Mouse (Mus musculus) embryonic facial prominence, embryonic 11.5 days (tissue): ENCODE data around the gene Ccdc91. TPM values are rescaled to one million over a fixed set of nuclear protein-coding genes. Genes with fewer than 3 reads are reported as not detected.

ENCODE experiments used
- ATAC-seq: fragments of 200-750 bp; cut with Nextera tagmentation; replicated peaks from 2 replicates; pipeline ENCODE4 v1.8.0; 2017; ENCODE audit warnings: low read depth; ENCODE audit not compliant: insufficient number of reproducible peaks, low FRiP score, low TSS enrichment
- DNase-seq: peaks from one replicate; pipeline ENCODE4 v3.0.0-alpha.2; 2015; ENCODE audit warnings: low spot score
- H3K27ac ChIP-seq: fragments of 300-500 bp; sonication (generic); replicated peaks from 2 replicates; pipeline ENCODE4 v1.5.1; 2014; ENCODE audit warnings: mild to moderate bottlenecking, low read depth, low read length, control low read depth
- H3K27me3 ChIP-seq: fragments of 300-500 bp; sonication (generic); 2 replicates; pipeline ENCODE4 v1.6.1; 2014; ENCODE audit warnings: mild to moderate bottlenecking, low read length, moderate library complexity, mixed read lengths; ENCODE audit not compliant: control insufficient read depth, insufficient read depth
- H3K36me3 ChIP-seq: fragments of 300-500 bp; sonication (generic); replicated peaks from 2 replicates; pipeline ENCODE4 v1.6.1; 2014; ENCODE audit warnings: low read depth, mild to moderate bottlenecking, low read length, moderate library complexity, mixed read lengths; ENCODE audit not compliant: control insufficient read depth, insufficient read depth
- H3K4me1 ChIP-seq: fragments of 300-500 bp; sonication (generic); 2 replicates; pipeline ENCODE4 v1.6.1; 2014; ENCODE audit warnings: low read length, mixed read lengths; ENCODE audit not compliant: control insufficient read depth, insufficient read depth
- H3K4me2 ChIP-seq: fragments of 300-500 bp; sonication (generic); 2 replicates; pipeline ENCODE4 v1.6.1; 2014; ENCODE audit warnings: low read depth, mild to moderate bottlenecking, control low read depth, low read length, moderate library complexity
- H3K4me3 ChIP-seq: fragments of 300-500 bp; sonication (generic); 2 replicates; pipeline ENCODE4 v1.5.1; 2014; ENCODE audit warnings: low read depth, low read length, control low read depth
- H3K9ac ChIP-seq: fragments of 300-500 bp; sonication (generic); replicated peaks from 2 replicates; pipeline ENCODE4 v1.6.1; 2014; ENCODE audit warnings: mild to moderate bottlenecking, control low read depth, low read length
- H3K9me3 ChIP-seq: fragments of 300-500 bp; sonication (generic); replicated peaks from 2 replicates; pipeline ENCODE4 v1.6.1; 2016; ENCODE audit warnings: mild to moderate bottlenecking, low read length, inconsistent platforms, mixed read lengths; ENCODE audit not compliant: control insufficient read depth
- WGBS: fragments of 180-500 bp; shearing (Covaris S2); extraction: QIAGEN DNeasy Blood & Tissue Kit; methylation state at CpG from one replicate; pipeline ENCODE4 v1.1.7; 2014; 5-methylcytosine and 5-hydroxymethylcytosine counted together
- polyA plus RNA-seq: library from polyadenylated mRNA; unstranded; fragments of >200 nt; fragmentation: Nextera tagmentation; extraction: Ambion mirVana; gene quantifications from 2 replicates; pipeline ENCODE4 v1.2.1, GENCODE M21; 2014

Gene Ccdc91
- polyA plus RNA-seq, 1 experiment from 2014 or later, result 29.4 TPM

DNA sequence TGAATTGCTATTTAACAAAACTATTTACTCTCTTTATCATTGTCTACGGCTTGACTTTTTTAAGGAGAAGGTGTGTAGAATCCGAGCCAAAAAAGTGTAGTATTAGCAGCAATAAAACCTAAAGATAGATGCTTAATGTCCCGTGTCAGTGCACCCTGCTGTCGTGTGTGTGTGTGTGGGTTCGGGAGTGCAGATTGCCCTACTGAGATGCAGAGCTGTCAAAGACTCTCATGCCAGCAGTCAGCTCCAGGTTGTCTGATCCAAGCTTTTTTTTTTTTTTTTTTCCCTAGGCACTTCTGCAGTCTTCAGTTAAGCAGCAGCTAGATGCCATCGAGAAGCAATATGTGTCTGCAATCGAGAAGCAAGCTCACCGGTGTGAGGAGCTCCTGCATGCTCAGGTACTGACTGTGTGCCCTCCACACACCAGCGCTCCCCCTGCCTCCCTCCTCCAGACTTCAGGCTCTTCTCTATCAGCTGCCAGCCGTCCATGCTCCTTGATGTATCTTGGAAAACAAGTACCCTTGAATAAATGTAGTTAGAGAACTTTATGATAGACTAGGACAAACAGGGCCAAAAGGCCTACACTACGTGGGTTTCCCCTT, 99.7 kb downstream of the Ccdc91 start:
- Histone ChIP-seq H3K9ac (no peak overlapping the region), H3K4me2 (no peak overlapping the region), H3K27me3 (no peaks in the 10 kb centered on the region), H3K36me3 (no peaks in the 10 kb centered on the region), H3K4me1 (no peaks in the 10 kb centered on the region), H3K9me3 (no peaks in the 10 kb centered on the region), H3K27ac (no peak overlapping the region), H3K4me3 (no peak overlapping the region)
- DNase-seq (no peak), ATAC-seq (no peak)
- WGBS, result 68% methylated on average over 11 of the region's 11 CpGs

DNA sequence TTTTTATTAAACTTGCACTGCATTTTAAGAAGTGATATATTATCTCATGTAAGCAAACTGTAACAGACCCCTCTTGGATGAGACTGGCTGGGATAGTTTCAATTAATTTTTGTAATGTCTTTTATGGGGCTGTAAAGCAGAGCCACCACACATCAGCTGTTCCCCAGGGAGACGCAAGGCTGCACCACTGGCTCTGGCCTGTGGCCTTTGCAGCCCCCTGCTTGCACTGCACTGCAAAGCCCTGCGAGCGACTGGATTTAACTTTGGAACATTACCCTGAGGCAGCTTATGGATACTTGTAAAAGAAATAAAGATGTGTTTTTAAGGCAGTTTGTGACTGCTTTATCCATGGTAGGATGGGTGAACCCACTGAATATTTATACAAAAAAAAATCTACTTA, 112.0 kb downstream of the Ccdc91 start:
- no peak overlapping the region for H3K4me3 ChIP-seq
- DNase-seq (no peak), ATAC-seq (no peak)
- H3K27me3 ChIP-seq, result no peaks in the 10 kb centered on the region
- no peaks in the 10 kb centered on the region for H3K4me1 ChIP-seq
- H3K9me3 ChIP-seq, result no peaks in the 10 kb centered on the region
- WGBS, result 60% methylated on average over 3 of the region's 3 CpGs
- H3K27ac ChIP-seq, result no peak overlapping the region
- H3K9ac ChIP-seq, result no peak overlapping the region
- no peaks in the 10 kb centered on the region for H3K36me3 ChIP-seq
- no peak overlapping the region for H3K4me2 ChIP-seq

DNA sequence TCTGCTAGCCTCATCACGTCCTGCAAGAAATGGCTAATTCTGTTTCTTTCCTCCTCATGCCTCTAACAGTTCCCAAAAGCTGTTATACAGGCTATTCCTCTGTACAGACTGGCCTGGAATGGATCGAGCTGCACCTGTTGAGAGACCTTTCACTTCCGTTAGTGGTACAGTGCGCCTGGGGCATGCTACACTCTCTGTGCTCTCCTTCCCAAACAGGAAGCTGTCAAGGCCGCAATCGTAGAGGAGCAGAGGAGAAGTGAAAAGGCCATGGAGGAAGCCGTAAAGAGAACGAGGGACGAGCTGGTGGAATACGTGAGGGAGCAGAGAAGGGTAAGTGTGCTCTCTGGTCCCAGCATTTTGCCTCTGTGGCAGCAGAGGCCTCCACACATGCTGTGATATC, 131.0 kb downstream of the Ccdc91 start:
- Histone ChIP-seq H3K27me3 (no peaks in the 10 kb centered on the region), H3K9ac (no peak overlapping the region), H3K4me2 (no peak overlapping the region), H3K4me1 (no peaks in the 10 kb centered on the region), H3K4me3 (no peak overlapping the region), H3K9me3 (no peaks in the 10 kb centered on the region), H3K36me3 (no peaks in the 10 kb centered on the region), H3K27ac (no peak overlapping the region)
- DNase-seq, result no peak
- 78% methylated on average over 10 of the region's 10 CpGs for WGBS
- ATAC-seq, result no peak

GRCm38 (mm10) chr6:147607613-147608012, 132.0 kb downstream of the Ccdc91 start:
- H3K9ac ChIP-seq, result no peak overlapping the region
- no peak overlapping the region for H3K4me2 ChIP-seq
- H3K4me3 ChIP-seq, result no peak overlapping the region
- no peaks in the 10 kb centered on the region for H3K36me3 ChIP-seq
- ATAC-seq, result no peak
- H3K4me1 ChIP-seq, result no peaks in the 10 kb centered on the region
- 66% methylated on average over 6 of the region's 6 CpGs for WGBS
- no peak overlapping the region for H3K27ac ChIP-seq
- no peaks in the 10 kb centered on the region for H3K27me3 ChIP-seq
- DNase-seq, result no peak
- H3K9me3 ChIP-seq, result no peaks in the 10 kb centered on the region

DNA sequence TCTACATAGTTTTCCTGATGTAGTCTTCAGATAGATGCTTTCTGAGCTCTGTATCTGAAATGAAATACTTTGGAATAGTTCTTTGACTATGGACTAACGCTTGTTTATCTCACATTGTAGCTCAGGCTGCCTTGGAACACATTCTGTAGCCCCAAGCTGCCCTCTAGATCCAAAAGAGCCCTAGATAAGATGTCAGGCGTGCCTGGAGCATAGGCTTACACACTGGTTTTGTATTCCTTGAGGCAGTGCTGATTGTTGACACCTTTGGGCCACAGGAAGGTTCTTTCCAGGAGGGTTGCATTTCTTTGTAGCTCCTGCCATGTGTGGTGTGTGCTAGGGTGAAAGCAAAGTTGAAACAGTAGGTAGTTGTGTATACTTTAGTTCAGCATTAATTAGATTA, 139.7 kb downstream of the Ccdc91 start:
- H3K4me2 ChIP-seq, result no peak overlapping the region
- no peaks in the 10 kb centered on the region for H3K9me3 ChIP-seq
- WGBS, result 80% methylated on average over 2 of the region's 2 CpGs
- H3K9ac ChIP-seq, result no peak overlapping the region
- H3K36me3 ChIP-seq, result no peaks in the 10 kb centered on the region
- H3K27me3 ChIP-seq, result no peaks in the 10 kb centered on the region
- H3K4me1 ChIP-seq, result no peaks in the 10 kb centered on the region
- ATAC-seq (no peak), DNase-seq (no peak)
- no peak overlapping the region for H3K27ac ChIP-seq
- no peak overlapping the region for H3K4me3 ChIP-seq

DNA sequence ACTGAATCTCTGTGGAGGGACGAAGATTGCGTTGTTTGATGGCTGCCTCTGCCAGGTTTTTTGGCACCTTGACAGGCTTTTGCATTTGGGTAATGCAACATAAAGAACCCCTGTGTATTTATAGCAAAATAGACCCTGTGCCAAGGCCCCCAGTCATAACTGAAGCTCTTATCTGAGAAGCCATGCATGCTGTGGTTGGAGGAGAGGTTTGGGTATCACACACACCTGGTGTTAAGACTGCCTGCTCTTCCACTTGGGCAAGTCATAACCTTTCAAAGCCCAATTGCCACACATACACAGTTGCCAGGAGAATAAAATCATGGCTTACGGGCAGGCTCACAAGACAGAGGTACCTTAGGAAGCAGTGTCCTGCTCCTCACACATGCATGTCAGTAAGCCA, 147.5 kb downstream of the Ccdc91 start:
- ATAC-seq (no peak), DNase-seq (no peak)
- WGBS, result 90% methylated on average over 3 of the region's 3 CpGs
- Histone ChIP-seq H3K27ac (no peak overlapping the region), H3K36me3 (no peaks in the 10 kb centered on the region), H3K9me3 (no peaks in the 10 kb centered on the region), H3K9ac (no peak overlapping the region), H3K27me3 (no peaks in the 10 kb centered on the region), H3K4me1 (no peaks in the 10 kb centered on the region), H3K4me3 (no peak overlapping the region), H3K4me2 (no peak overlapping the region)

DNA sequence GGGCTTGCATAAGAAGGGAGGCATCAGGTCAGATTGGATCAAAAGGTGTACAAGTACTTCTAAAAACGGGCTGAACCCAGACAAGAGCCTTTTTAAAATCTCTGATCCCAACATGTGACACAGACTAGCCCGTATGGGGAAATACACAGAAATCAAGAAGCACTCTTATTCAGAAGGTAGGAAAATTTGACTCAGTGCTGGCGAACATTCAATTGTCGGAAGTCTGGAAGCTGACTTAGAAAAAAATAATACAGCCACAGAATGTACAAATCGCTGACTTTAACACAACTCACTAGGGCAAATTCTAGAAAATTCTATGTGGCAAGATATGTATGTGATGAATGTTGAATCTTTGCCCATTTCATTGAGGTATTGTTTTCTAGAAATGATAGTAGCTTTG, 160.8 kb downstream of the Ccdc91 start:
- WGBS, result 84% methylated on average over 5 of the region's 5 CpGs
- H3K4me2 ChIP-seq, result no peak overlapping the region
- no peak overlapping the region for H3K9ac ChIP-seq
- H3K4me3 ChIP-seq, result no peak overlapping the region
- H3K36me3 ChIP-seq, result no peaks in the 10 kb centered on the region
- ATAC-seq, result no peak
- H3K4me1 ChIP-seq, result no peaks in the 10 kb centered on the region
- DNase-seq, result no peak
- no peaks in the 10 kb centered on the region for H3K27me3 ChIP-seq
- no peak overlapping the region for H3K27ac ChIP-seq
- H3K9me3 ChIP-seq, result no peaks in the 10 kb centered on the region

- Histone ChIP-seq H3K4me2 (no peak overlapping the region), H3K9me3 (no peaks in the 10 kb centered on the region), H3K27me3 (no peaks in the 10 kb centered on the region), H3K9ac (no peak overlapping the region), H3K4me1 (no peaks in the 10 kb centered on the region), H3K27ac (no peak overlapping the region), H3K36me3 (no peaks in the 10 kb centered on the region), H3K4me3 (no peak overlapping the region)
- no peak for ATAC-seq
- no peak for DNase-seq
- WGBS, result 80% methylated on average over 7 of the region's 7 CpGs
Observed at GRCm38 (mm10) chr6:147643875-147644274, 168.2 kb downstream of the Ccdc91 start.
